In the genomic region with DNA sequence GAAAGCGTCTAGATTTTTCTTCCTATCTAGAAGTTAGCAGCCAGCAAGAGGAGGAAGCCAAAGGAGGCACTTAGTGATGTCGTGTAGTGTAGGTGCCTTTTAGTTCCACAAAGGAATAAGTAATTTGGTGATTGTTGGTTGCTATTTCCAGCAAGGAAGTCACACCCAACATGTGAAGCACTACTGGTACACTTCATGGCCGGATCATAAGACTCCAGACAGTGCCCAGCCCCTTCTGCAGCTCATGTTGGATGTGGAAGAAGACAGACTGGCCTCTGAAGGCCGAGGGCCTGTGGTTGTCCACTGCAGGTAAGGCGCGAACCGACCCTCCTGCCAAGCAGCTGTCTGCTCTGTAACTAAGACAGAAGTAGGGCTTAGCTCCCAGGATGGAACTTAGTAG, we compare ENCODE assay signal across 17 mouse cellular contexts. TPM values are rescaled to one million over a fixed set of nuclear protein-coding genes. Genes with fewer than 3 reads are reported as not detected.
"Had no signal": no experiment of that assay in that cellular context is flagged by ENCODE, and none has a peak within 500 bp of the region (broad histone marks: within the 10 kb centered on the region; RNA-seq: fewer than 3 reads in every experiment).

No protein-coding gene starts in this region.

- H3K4me2 ChIP-seq: intestine, embryonic 15.5 days; limb, embryonic 12.5 days; limb, embryonic 15.5 days; liver, embryonic 11.5 days; liver, embryonic 15.5 days; lung, embryonic 15.5 days; midbrain, embryonic 11.5 days had no signal

- H3K4me1 ChIP-seq: intestine, embryonic 15.5 days; limb, embryonic 12.5 days; limb, embryonic 15.5 days; liver, embryonic 15.5 days; lung, embryonic 15.5 days had no signal

- H3K36me3 ChIP-seq: intestine, embryonic 15.5 days; limb, embryonic 12.5 days; limb, embryonic 15.5 days; liver, embryonic 15.5 days; lung, embryonic 15.5 days had no signal

- H3K9me3 ChIP-seq: intestine, embryonic 15.5 days; limb, embryonic 12.5 days; limb, embryonic 15.5 days; liver, embryonic 15.5 days; lung, embryonic 15.5 days had no signal

- H3K27me3 ChIP-seq: intestine, embryonic 15.5 days; limb, embryonic 12.5 days; limb, embryonic 15.5 days; liver, embryonic 15.5 days; lung, embryonic 15.5 days had no signal

- H3K9ac ChIP-seq: intestine, embryonic 15.5 days; limb, embryonic 12.5 days; limb, embryonic 15.5 days; liver, embryonic 15.5 days; lung, embryonic 15.5 days had no signal

- H3K27ac ChIP-seq: intestine, embryonic 15.5 days; limb, embryonic 12.5 days; limb, embryonic 15.5 days; liver, embryonic 15.5 days; lung, embryonic 15.5 days; stomach, postnatal 0 days had no signal

- H3K4me3 ChIP-seq: intestine, embryonic 15.5 days; limb, embryonic 12.5 days; limb, embryonic 15.5 days; liver, embryonic 15.5 days; lung, embryonic 15.5 days had no signal

- ATAC-seq: intestine, embryonic 15.5 days had no signal

- DNase-seq: kidney, adult 11 months; kidney, adult 9 months; lung, postnatal 14 days; midbrain, embryonic 14.5 days; thymus, adult 2 months; thymus, postnatal 14 days; thymus, postnatal 4 days had no signal

RNA-seq across cellular contexts. Expression of gene Ptprb, which starts 22.7 kb away (rescaled TPM):
- total RNA-seq: megakaryocyte progenitor cell, adult 5-6 weeks; megakaryocyte-erythroid progenitor cell, adult 5-6 weeks had no signal
